Comparison of ENCODE assay signal across 21 mouse cellular contexts in genomic region chr15:80592737-80593136, GRCm38 (mm10). TPM values are rescaled to one million over a fixed set of nuclear protein-coding genes. Genes with fewer than 3 reads are reported as not detected.
"Had no signal": no experiment of that assay in that cellular context is flagged by ENCODE, and none has a peak within 500 bp of the region (broad histone marks: within the 10 kb centered on the region; RNA-seq: fewer than 3 reads in every experiment).

No protein-coding gene starts in this region.

- DNase-seq: lung, adult 18-20 months; lung, embryonic 14.5 days; lung, postnatal 10 days; lung, postnatal 4 days; midbrain, embryonic 14.5 days; retina, postnatal 1 day; right cerebral cortex, postnatal 14 days; thymus, adult 18-20 months; thymus, postnatal 14 days; thymus, postnatal 36 days had no signal

- ATAC-seq: midbrain, embryonic 16.5 days had no signal

RNA-seq across cellular contexts. Expression of gene Grap2, which starts 20.3 kb away (rescaled TPM):
- polyA plus RNA-seq: myocyte had no signal

RNA-seq across cellular contexts. Expression of gene Enthd1, which starts 27.8 kb away (rescaled TPM):
- polyA plus RNA-seq: liver, embryonic 16.5 days; lung, embryonic 14.5 days; lung, embryonic 16.5 days; midbrain, embryonic 10.5 days; midbrain, embryonic 12.5 days; midbrain, embryonic 14.5 days; midbrain, embryonic 16.5 days; myocyte; neural tube, embryonic 11.5 days; neural tube, embryonic 13.5 days; neural tube, embryonic 15.5 days; stomach, embryonic 14.5 days; stomach, embryonic 16.5 days had no signal
